Mouse (Mus musculus): Measurements from ENCODE around the gene Ubxn7. TPM values are rescaled to one million over a fixed set of nuclear protein-coding genes. Genes with fewer than 3 reads are reported as not detected.

Gene Ubxn7
- polyA plus RNA-seq, 1 experiment from 2014 or later = 30.3 TPM

DNA sequence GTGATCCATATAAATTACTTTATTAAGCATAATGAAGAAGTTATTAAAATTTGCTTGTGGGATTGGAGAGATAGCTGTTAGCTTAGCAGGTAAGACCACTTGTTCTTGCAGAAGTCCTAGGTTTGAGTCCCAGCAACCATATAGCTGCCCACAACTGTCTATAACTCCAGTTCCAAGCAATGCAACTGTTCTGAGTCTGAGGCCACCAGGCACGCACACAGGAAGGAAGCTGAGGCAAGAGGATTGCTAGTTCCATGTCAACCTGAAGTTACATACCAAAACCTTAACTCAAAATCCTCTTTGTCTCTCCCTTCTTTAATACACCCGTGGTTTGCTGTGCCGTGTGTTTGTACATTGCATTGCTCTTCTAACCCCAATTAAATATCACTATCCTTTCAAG is 58.8 kb downstream of the Ubxn7 start:
- Histone ChIP-seq H3K4me2 (replicated peaks; ENCODE audit: low read depth, low read length) (no peak overlapping the region), H3K36me3 (ENCODE audit: control insufficient read depth, insufficient read depth, low read length) (peaks cover 35% of the 10 kb centered on the region), H3K4me1 (ENCODE audit: control insufficient read depth, insufficient read depth, low read length) (no peaks in the 10 kb centered on the region), H3K9ac (ENCODE audit: low read depth, low read length) (no peak overlapping the region), H3K9me3 (ENCODE audit: control insufficient read depth, low read length) (no peaks in the 10 kb centered on the region), H3K27me3 (ENCODE audit: control insufficient read depth, insufficient read depth, low read length) (no peaks in the 10 kb centered on the region), H3K4me3 (ENCODE audit: low read length) (no peak overlapping the region), H3K27ac (ENCODE audit: low read depth, low read length) (no peak overlapping the region)
- 97% methylated on average over 3 of the region's 3 CpGs for WGBS
- no peak for ATAC-seq (ENCODE audit: low FRiP score, low TSS enrichment)

GRCm38 (mm10) chr16:32395679-32396540 is 63.9 kb downstream of the Ubxn7 start:
- Histone ChIP-seq H3K4me1 (ENCODE audit: control insufficient read depth, insufficient read depth, low read length) (no peaks in the 10 kb centered on the region), H3K36me3 (ENCODE audit: control insufficient read depth, insufficient read depth, low read length) (peaks cover 12% of the 10 kb centered on the region), H3K27me3 (ENCODE audit: control insufficient read depth, insufficient read depth, low read length) (no peaks in the 10 kb centered on the region), H3K9me3 (ENCODE audit: control insufficient read depth, low read length) (no peaks in the 10 kb centered on the region), H3K4me2 (replicated peaks; ENCODE audit: low read depth, low read length) (no peak overlapping the region), H3K27ac (ENCODE audit: low read depth, low read length) (0 out of 2 replicates have a peak overlapping the region, but pooled peaks have one; percentile 33), H3K4me3 (ENCODE audit: low read length) (no peak overlapping the region), H3K9ac (ENCODE audit: low read depth, low read length) (no peak overlapping the region)
- ATAC-seq (ENCODE audit: low FRiP score, low TSS enrichment) = no peak
- 66% methylated on average over 6 of the region's 6 CpGs for WGBS

GRCm38 (mm10) chr16:32396541-32396835 is 64.4 kb downstream of the Ubxn7 start:
- 70% methylated on average over 3 of the region's 3 CpGs for WGBS
- H3K4me1 ChIP-seq (ENCODE audit: control insufficient read depth, insufficient read depth, low read length) = no peaks in the 10 kb centered on the region
- no peaks in the 10 kb centered on the region for H3K9me3 ChIP-seq (ENCODE audit: control insufficient read depth, low read length)
- H3K36me3 ChIP-seq (ENCODE audit: control insufficient read depth, insufficient read depth, low read length) = peaks cover 8% of the 10 kb centered on the region
- no peak overlapping the region for H3K9ac ChIP-seq (ENCODE audit: low read depth, low read length)
- no peak overlapping the region for H3K27ac ChIP-seq (ENCODE audit: low read depth, low read length)
- ATAC-seq (ENCODE audit: low FRiP score, low TSS enrichment) = no peak
- no peak overlapping the region for H3K4me3 ChIP-seq (ENCODE audit: low read length)
- no peak overlapping the region for H3K4me2 ChIP-seq (replicated peaks; ENCODE audit: low read depth, low read length)
- no peaks in the 10 kb centered on the region for H3K27me3 ChIP-seq (ENCODE audit: control insufficient read depth, insufficient read depth, low read length)

DNA sequence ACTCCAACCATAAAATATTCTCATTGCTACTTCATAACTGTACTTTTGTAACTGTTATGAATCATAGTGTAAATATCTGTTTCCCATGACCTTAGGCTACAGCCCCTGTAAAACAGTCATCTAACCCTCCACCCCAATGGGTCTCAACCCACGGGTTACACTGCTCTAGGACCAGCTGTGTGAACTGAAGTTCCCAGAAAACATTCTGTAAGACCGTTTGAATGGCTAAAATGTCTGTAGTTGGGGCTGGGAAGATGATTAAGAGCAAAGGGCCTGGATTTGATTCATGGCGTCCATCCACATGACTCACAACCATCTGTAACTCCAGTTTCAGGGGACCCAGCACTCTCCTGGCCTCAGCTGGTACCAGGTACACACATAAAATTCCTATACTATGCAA is 66.1 kb downstream of the Ubxn7 start:
- Histone ChIP-seq H3K4me3 (ENCODE audit: low read length) (no peak overlapping the region), H3K27me3 (ENCODE audit: control insufficient read depth, insufficient read depth, low read length) (no peaks in the 10 kb centered on the region), H3K9ac (ENCODE audit: low read depth, low read length) (no peak overlapping the region), H3K36me3 (ENCODE audit: control insufficient read depth, insufficient read depth, low read length) (peaks cover 2% of the 10 kb centered on the region), H3K27ac (ENCODE audit: low read depth, low read length) (no peak overlapping the region), H3K4me1 (ENCODE audit: control insufficient read depth, insufficient read depth, low read length) (no peaks in the 10 kb centered on the region), H3K9me3 (ENCODE audit: control insufficient read depth, low read length) (no peaks in the 10 kb centered on the region), H3K4me2 (replicated peaks; ENCODE audit: low read depth, low read length) (no peak overlapping the region)
- 72% methylated on average over 3 of the region's 3 CpGs for WGBS
- no peak for ATAC-seq (ENCODE audit: low FRiP score, low TSS enrichment)

DNA sequence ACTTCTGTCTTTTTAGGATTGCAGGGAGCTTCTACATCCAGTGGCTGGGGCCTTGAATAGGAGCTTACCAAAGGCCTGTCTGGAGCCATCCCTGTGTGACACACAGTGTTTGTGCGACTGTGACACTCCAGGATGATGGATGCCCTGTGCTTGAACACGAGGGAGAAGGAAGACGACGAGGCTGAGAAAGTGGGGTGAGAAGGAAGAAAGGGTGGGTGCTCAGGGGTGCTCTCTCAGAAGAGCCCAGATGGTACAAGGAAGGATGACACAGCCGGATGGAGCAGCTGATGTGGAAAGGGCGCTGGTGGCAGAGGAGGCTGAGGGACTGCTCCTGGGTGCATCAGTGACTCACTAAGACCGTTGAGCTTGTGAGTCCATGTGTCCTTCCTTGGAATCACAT is 68.2 kb downstream of the Ubxn7 start, which contains the start of gene Tm4sf19:
Tm4sf19 (plus strand) TSS at position 240 of the 400 bp plus-strand sequence.
- Histone ChIP-seq H3K27me3 (ENCODE audit: control insufficient read depth, insufficient read depth, low read length) (no peaks in the 10 kb centered on the region), H3K4me2 (replicated peaks; ENCODE audit: low read depth, low read length) (no peak within 1 kb of the TSS), H3K4me3 (ENCODE audit: low read length) (no peak within 1 kb of the TSS), H3K4me1 (ENCODE audit: control insufficient read depth, insufficient read depth, low read length) (no peaks in the 10 kb centered on the region), H3K9ac (ENCODE audit: low read depth, low read length) (no peak within 1 kb of the TSS), H3K36me3 (ENCODE audit: control insufficient read depth, insufficient read depth, low read length) (no peaks in the 10 kb centered on the region), H3K9me3 (ENCODE audit: control insufficient read depth, low read length) (no peaks in the 10 kb centered on the region), H3K27ac (ENCODE audit: low read depth, low read length) (no peak within 1 kb of the TSS)
- whole genome bisulfite sequencing = 75% methylated on average over 7 of the region's 7 CpGs
- no peak for ATAC-seq (ENCODE audit: low FRiP score, low TSS enrichment)

- H3K4me3 ChIP-seq (ENCODE audit: low read length) = no peak overlapping the region
- H3K9me3 ChIP-seq (ENCODE audit: control insufficient read depth, low read length) = no peaks in the 10 kb centered on the region
- H3K4me1 ChIP-seq (ENCODE audit: control insufficient read depth, insufficient read depth, low read length) = no peaks in the 10 kb centered on the region
- H3K9ac ChIP-seq (ENCODE audit: low read depth, low read length) = no peak overlapping the region
- no peaks in the 10 kb centered on the region for H3K27me3 ChIP-seq (ENCODE audit: control insufficient read depth, insufficient read depth, low read length)
- no peak overlapping the region for H3K27ac ChIP-seq (ENCODE audit: low read depth, low read length)
- H3K36me3 ChIP-seq (ENCODE audit: control insufficient read depth, insufficient read depth, low read length) = no peaks in the 10 kb centered on the region
- ATAC-seq (ENCODE audit: low FRiP score, low TSS enrichment) = no peak
- no peak overlapping the region for H3K4me2 ChIP-seq (replicated peaks; ENCODE audit: low read depth, low read length)
- WGBS = 83% methylated on average over 9 of the region's 9 CpGs
Observed at GRCm38 (mm10) chr16:32401335-32401965, 69.4 kb downstream of the Ubxn7 start.

DNA sequence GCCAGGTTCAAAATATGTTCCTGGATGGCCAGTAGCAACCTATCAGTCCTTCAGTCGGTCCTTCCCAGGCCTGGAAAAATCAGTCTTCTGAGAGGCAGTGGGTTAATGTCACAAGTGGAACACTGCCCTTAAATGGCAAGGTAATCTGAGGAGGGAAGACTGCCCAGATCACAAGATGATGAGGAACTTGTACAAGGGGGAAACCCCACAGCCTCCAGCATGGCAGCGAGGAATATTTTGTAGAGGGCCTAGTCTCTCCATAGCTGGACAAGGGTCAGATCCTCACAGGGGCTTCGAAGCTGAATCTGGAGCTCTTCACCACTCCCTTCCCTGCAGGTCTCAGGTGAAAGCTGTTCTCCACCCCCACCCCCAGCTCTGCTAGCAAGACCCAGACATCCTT is 70.8 kb downstream of the Ubxn7 start:
- WGBS = 87% methylated on average over 3 of the region's 3 CpGs
- no peak for ATAC-seq (ENCODE audit: low FRiP score, low TSS enrichment)
- no peaks in the 10 kb centered on the region for H3K9me3 ChIP-seq (ENCODE audit: control insufficient read depth, low read length)

DNA sequence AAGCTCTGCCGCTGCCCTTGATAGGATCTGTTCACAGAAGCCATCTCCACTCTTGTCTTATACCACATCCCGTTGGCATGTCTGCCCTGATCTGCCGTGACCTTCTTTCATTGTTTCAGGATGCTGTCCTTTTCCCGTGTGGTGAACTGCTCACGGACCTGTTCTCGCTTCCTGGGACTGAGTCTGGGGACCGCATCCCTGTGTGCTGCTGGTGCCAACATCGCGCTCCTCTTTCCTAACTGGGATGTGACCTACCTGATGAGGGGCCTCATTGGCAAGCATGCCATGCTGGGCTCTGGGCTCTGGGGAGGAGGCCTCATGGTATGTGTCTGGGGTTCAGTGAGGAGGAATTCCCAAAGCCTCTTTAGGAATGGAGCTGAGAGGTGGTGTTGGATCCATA is 73.7 kb downstream of the Ubxn7 start:
- Histone ChIP-seq H3K36me3 (ENCODE audit: control insufficient read depth, insufficient read depth, low read length) (no peaks in the 10 kb centered on the region), H3K4me3 (ENCODE audit: low read length) (no peak overlapping the region), H3K27me3 (ENCODE audit: control insufficient read depth, insufficient read depth, low read length) (no peaks in the 10 kb centered on the region), H3K9me3 (ENCODE audit: control insufficient read depth, low read length) (no peaks in the 10 kb centered on the region), H3K27ac (ENCODE audit: low read depth, low read length) (no peak overlapping the region), H3K4me1 (ENCODE audit: control insufficient read depth, insufficient read depth, low read length) (no peaks in the 10 kb centered on the region), H3K4me2 (replicated peaks; ENCODE audit: low read depth, low read length) (no peak overlapping the region), H3K9ac (ENCODE audit: low read depth, low read length) (no peak overlapping the region)
- no peak for ATAC-seq (ENCODE audit: low FRiP score, low TSS enrichment)
- WGBS = 93% methylated on average over 9 of the region's 9 CpGs

More for the DNA sequence above, 70.8 kb downstream of the Ubxn7 start:
- H3K4me1 ChIP-seq (ENCODE audit: control insufficient read depth, insufficient read depth, low read length) = no peaks in the 10 kb centered on the region
- H3K4me3 ChIP-seq (ENCODE audit: low read length) = no peak overlapping the region
- no peak overlapping the region for H3K9ac ChIP-seq (ENCODE audit: low read depth, low read length)
- H3K4me2 ChIP-seq (replicated peaks; ENCODE audit: low read depth, low read length) = no peak overlapping the region
- H3K27me3 ChIP-seq (ENCODE audit: control insufficient read depth, insufficient read depth, low read length) = no peaks in the 10 kb centered on the region
- no peaks in the 10 kb centered on the region for H3K36me3 ChIP-seq (ENCODE audit: control insufficient read depth, insufficient read depth, low read length)
- H3K27ac ChIP-seq (ENCODE audit: low read depth, low read length) = no peak overlapping the region

DNA sequence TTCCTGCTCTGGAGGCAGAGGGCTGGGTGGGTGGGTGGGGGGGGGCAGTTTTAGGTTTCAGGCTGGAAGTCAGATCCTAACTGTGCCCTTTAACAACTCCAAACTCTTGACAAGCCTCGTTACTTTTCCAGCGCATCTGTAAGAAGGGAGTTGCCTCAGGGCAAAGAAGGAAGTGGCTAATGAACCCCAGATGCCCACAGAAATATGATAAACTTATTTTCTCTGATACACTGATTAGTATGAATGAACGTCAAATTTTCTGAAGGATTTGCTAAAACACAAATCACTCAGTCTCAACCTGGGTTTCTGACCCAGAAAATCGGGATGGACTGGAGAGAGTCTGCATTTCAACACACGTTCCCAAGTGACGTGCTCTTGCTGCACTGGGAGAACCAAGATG is 74.6 kb downstream of the Ubxn7 start:
- H3K27me3 ChIP-seq (ENCODE audit: control insufficient read depth, insufficient read depth, low read length) = no peaks in the 10 kb centered on the region
- H3K36me3 ChIP-seq (ENCODE audit: control insufficient read depth, insufficient read depth, low read length) = no peaks in the 10 kb centered on the region
- 62% methylated on average over 6 of the region's 6 CpGs for WGBS
- no peak overlapping the region for H3K27ac ChIP-seq (ENCODE audit: low read depth, low read length)
- H3K4me3 ChIP-seq (ENCODE audit: low read length) = no peak overlapping the region
- no peaks in the 10 kb centered on the region for H3K9me3 ChIP-seq (ENCODE audit: control insufficient read depth, low read length)
- no peaks in the 10 kb centered on the region for H3K4me1 ChIP-seq (ENCODE audit: control insufficient read depth, insufficient read depth, low read length)
- H3K4me2 ChIP-seq (replicated peaks; ENCODE audit: low read depth, low read length) = no peak overlapping the region
- no peak for ATAC-seq (ENCODE audit: low FRiP score, low TSS enrichment)
- no peak overlapping the region for H3K9ac ChIP-seq (ENCODE audit: low read depth, low read length)

Data from kidney, embryonic 14.5 days (tissue).